Mouse (Mus musculus): ENCODE measurements around the gene Aox2. TPM values are rescaled to one million over a fixed set of nuclear protein-coding genes. Genes with fewer than 3 reads are reported as not detected.

The Aox2 gene
- total RNA-seq, 1 experiment, result 0.04 TPM

GRCm38 (mm10) chr1:58244487-58244886 is 33.6 kb upstream of the Aox2 start:
- TF ChIP-seq ZC3H11A (IDR thresholded peaks at IDR 0.05; ENCODE audit: borderline replicate concordance, low read depth, low read length) (no peak), CHD2 (IDR thresholded peaks at IDR 0.05; ENCODE audit: low read depth, low read length) (no peak), MAFK (IDR thresholded peaks at IDR 0.05; ENCODE audit: insufficient read depth, low read depth, low read length) (no peak), ZNF384 (IDR thresholded peaks at IDR 0.05; ENCODE audit: low read depth, low read length) (no peak), HCFC1 (IDR thresholded peaks at IDR 0.05; ENCODE audit: borderline replicate concordance, insufficient read depth, low read length) (no peak)
- in situ Hi-C loops (cut with MboI; ENCODE audit: low sequenced_read_pairs in 2 of 2, unreplicated experiment in 2 of 2), result no loop called here
- DNase-seq (ENCODE audit: low read depth, low spot score), result no peak
- H3K27ac ChIP-seq (ENCODE audit: insufficient read depth, low read depth, low read length, poor library complexity, severe bottlenecking), result no peak overlapping the region
- no peaks in the 10 kb centered on the region for H3K36me3 ChIP-seq (ENCODE audit: control insufficient read depth, insufficient read depth, low read length, poor library complexity, severe bottlenecking)
- no peaks in the 10 kb centered on the region for H3K9me3 ChIP-seq (ENCODE audit: control insufficient read depth, insufficient read depth, low read depth, low read length)
- H3K9ac ChIP-seq (ENCODE audit: insufficient read depth, low read depth, low read length, poor library complexity, severe bottlenecking), result no peak overlapping the region
- H3K4me1 ChIP-seq (ENCODE audit: control insufficient read depth in 2 of 2, insufficient read depth in 2 of 2, low read length in 2 of 2, poor library complexity in 1 of 2), result peaks cover 0 to 2% of the 10 kb centered on the region in 2 experiments; a peak in 1 of 4 replicates
- H3K4me3 ChIP-seq (ENCODE audit: insufficient read depth in 1 of 2, low read depth in 1 of 2, low read length in 2 of 2, poor library complexity in 1 of 2, severe bottlenecking in 1 of 2), result no peak overlapping the region

- in situ Hi-C loops (cut with MboI; ENCODE audit: low sequenced_read_pairs in 2 of 2, unreplicated experiment in 2 of 2), result no loop called here
- TF ChIP-seq MAFK (IDR thresholded peaks at IDR 0.05; ENCODE audit: insufficient read depth, low read depth, low read length) (peak; percentile 53; the same call in 1 of the 2 replicates), HCFC1 (IDR thresholded peaks at IDR 0.05; ENCODE audit: borderline replicate concordance, insufficient read depth, low read length) (no peak)
Observed at GRCm38 (mm10) chr1:58248518-58248917, 29.6 kb upstream of the Aox2 start.

GRCm38 (mm10) chr1:58253466-58253865 is 24.7 kb upstream of the Aox2 start:
- Histone ChIP-seq H3K36me3 (ENCODE audit: control insufficient read depth, insufficient read depth, low read length, poor library complexity, severe bottlenecking) (no peaks in the 10 kb centered on the region), H3K27ac (ENCODE audit: insufficient read depth, low read depth, low read length, poor library complexity, severe bottlenecking) (no peak overlapping the region), H3K9ac (ENCODE audit: insufficient read depth, low read depth, low read length, poor library complexity, severe bottlenecking) (no peak overlapping the region), H3K4me3 (ENCODE audit: insufficient read depth in 1 of 2, low read depth in 1 of 2, low read length in 2 of 2, poor library complexity in 1 of 2, severe bottlenecking in 1 of 2) (no peak overlapping the region), H3K9me3 (ENCODE audit: control insufficient read depth, insufficient read depth, low read depth, low read length) (no peaks in the 10 kb centered on the region), H3K4me1 (ENCODE audit: control insufficient read depth in 2 of 2, insufficient read depth in 2 of 2, low read length in 2 of 2, poor library complexity in 1 of 2) (no peaks in the 10 kb centered on the region)
- peak; percentile 11 for DNase-seq (ENCODE audit: low read depth, low spot score)
- in situ Hi-C loops (cut with MboI; ENCODE audit: low sequenced_read_pairs in 2 of 2, unreplicated experiment in 2 of 2), result no loop called here
- TF ChIP-seq HCFC1 (IDR thresholded peaks at IDR 0.05; ENCODE audit: borderline replicate concordance, insufficient read depth, low read length) (no peak), ZC3H11A (IDR thresholded peaks at IDR 0.05; ENCODE audit: borderline replicate concordance, low read depth, low read length) (no peak), CHD2 (IDR thresholded peaks at IDR 0.05; ENCODE audit: low read depth, low read length) (no peak), MAFK (IDR thresholded peaks at IDR 0.05; ENCODE audit: insufficient read depth, low read depth, low read length) (no peak), ZNF384 (IDR thresholded peaks at IDR 0.05; ENCODE audit: low read depth, low read length) (no peak)

More at GRCm38 (mm10) chr1:58248518-58248917, 29.6 kb upstream of the Aox2 start:
- Histone ChIP-seq H3K27ac (ENCODE audit: insufficient read depth, low read depth, low read length, poor library complexity, severe bottlenecking) (no peak overlapping the region), H3K4me1 (ENCODE audit: control insufficient read depth in 2 of 2, insufficient read depth in 2 of 2, low read length in 2 of 2, poor library complexity in 1 of 2) (no peaks in the 10 kb centered on the region), H3K9ac (ENCODE audit: insufficient read depth, low read depth, low read length, poor library complexity, severe bottlenecking) (no peak overlapping the region), H3K4me3 (ENCODE audit: insufficient read depth in 1 of 2, low read depth in 1 of 2, low read length in 2 of 2, poor library complexity in 1 of 2, severe bottlenecking in 1 of 2) (no peak overlapping the region), H3K36me3 (ENCODE audit: control insufficient read depth, insufficient read depth, low read length, poor library complexity, severe bottlenecking) (no peaks in the 10 kb centered on the region), H3K9me3 (ENCODE audit: control insufficient read depth, insufficient read depth, low read depth, low read length) (no peaks in the 10 kb centered on the region)
- no peak for DNase-seq (ENCODE audit: low read depth, low spot score)

- no peaks in the 10 kb centered on the region for H3K36me3 ChIP-seq (ENCODE audit: control insufficient read depth, insufficient read depth, low read length, poor library complexity, severe bottlenecking)
- no peak for DNase-seq (ENCODE audit: low read depth, low spot score)
- in situ Hi-C loops (cut with MboI; ENCODE audit: low sequenced_read_pairs in 2 of 2, unreplicated experiment in 2 of 2), result no loop called here
Observed at GRCm38 (mm10) chr1:58257195-58257991, 20.7 kb upstream of the Aox2 start.

More at GRCm38 (mm10) chr1:58257195-58257991, 20.7 kb upstream of the Aox2 start:
- no peak overlapping the region for H3K27ac ChIP-seq (ENCODE audit: insufficient read depth, low read depth, low read length, poor library complexity, severe bottlenecking)
- TF ChIP-seq HCFC1 (IDR thresholded peaks at IDR 0.05; ENCODE audit: borderline replicate concordance, insufficient read depth, low read length) (no peak), ZC3H11A (IDR thresholded peaks at IDR 0.05; ENCODE audit: borderline replicate concordance, low read depth, low read length) (no peak), MAFK (IDR thresholded peaks at IDR 0.05; ENCODE audit: insufficient read depth, low read depth, low read length) (no peak), ZNF384 (IDR thresholded peaks at IDR 0.05; ENCODE audit: low read depth, low read length) (no peak), CHD2 (IDR thresholded peaks at IDR 0.05; ENCODE audit: low read depth, low read length) (no peak)
- no peak overlapping the region for H3K4me3 ChIP-seq (ENCODE audit: insufficient read depth in 1 of 2, low read depth in 1 of 2, low read length in 2 of 2, poor library complexity in 1 of 2, severe bottlenecking in 1 of 2)
- H3K9me3 ChIP-seq (ENCODE audit: control insufficient read depth, insufficient read depth, low read depth, low read length), result no peaks in the 10 kb centered on the region
- H3K9ac ChIP-seq (ENCODE audit: insufficient read depth, low read depth, low read length, poor library complexity, severe bottlenecking), result no peak overlapping the region
- H3K4me1 ChIP-seq (ENCODE audit: control insufficient read depth in 2 of 2, insufficient read depth in 2 of 2, low read length in 2 of 2, poor library complexity in 1 of 2), result no peaks in the 10 kb centered on the region
